Mouse (Mus musculus): Measurements from ENCODE around the gene Ankrd28. TPM values are rescaled to one million over a fixed set of nuclear protein-coding genes. Genes with fewer than 3 reads are reported as not detected.

Ankrd28 gene
- polyA plus RNA-seq, 1 experiment = 23.9 TPM

DNA sequence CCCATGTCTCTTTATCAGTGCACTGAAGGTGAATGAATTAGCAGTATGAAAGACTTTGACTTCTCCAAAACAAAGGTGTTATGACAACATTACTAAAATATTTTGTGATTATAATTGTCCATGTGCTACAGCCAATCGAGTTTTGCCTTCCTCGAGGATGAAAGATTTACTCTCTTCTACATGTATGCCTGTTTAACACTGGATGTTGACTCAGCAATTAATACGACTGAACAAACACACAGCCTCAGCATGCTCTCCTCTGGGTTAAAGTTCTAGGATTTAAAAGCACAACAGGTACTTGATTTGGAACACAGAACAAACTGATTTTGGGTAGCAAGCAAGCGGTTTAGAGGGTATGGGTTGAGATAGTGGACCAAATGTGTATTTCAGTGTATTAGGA lies 1.6 kb upstream of the Ankrd28 start:
- TF ChIP-seq POLR2A (IDR thresholded peaks at IDR 0.05; ENCODE audit: borderline replicate concordance, extremely low read depth, insufficient read depth, insufficient read length, poor library complexity, severe bottlenecking) (no peak), CTCF (IDR thresholded peaks at IDR 0.05; ENCODE audit: borderline replicate concordance, extremely low read depth, insufficient read depth, insufficient read length) (no peak)
- DNase-seq (ENCODE audit: low read depth) = peak; percentile 45

DNA sequence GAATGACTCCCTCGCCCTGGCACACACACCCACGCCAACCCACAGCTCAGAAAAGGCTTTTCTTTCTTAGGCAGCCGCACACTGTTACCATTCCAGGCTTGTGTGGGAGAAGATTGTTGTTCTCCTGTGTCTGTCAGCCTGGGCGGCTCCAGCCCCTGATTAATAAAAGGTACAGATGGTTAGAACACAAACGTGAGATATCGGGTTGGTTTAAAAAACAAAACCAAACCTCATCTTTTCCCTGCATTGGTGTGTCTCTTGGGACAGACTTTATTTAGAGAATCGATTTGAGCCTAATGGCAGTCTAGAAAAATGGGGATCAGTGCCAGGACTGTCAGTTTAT lies 890 bp upstream of the Ankrd28 start:
- DNase-seq (ENCODE audit: low read depth) = peak; percentile 67
- peak; percentile 4; the same call in 1 of the 2 replicates for TF ChIP-seq POLR2A (IDR thresholded peaks at IDR 0.05; ENCODE audit: borderline replicate concordance, extremely low read depth, insufficient read depth, insufficient read length, poor library complexity, severe bottlenecking)
- TF ChIP-seq CTCF (IDR thresholded peaks at IDR 0.05; ENCODE audit: borderline replicate concordance, extremely low read depth, insufficient read depth, insufficient read length) = no peak

DNA sequence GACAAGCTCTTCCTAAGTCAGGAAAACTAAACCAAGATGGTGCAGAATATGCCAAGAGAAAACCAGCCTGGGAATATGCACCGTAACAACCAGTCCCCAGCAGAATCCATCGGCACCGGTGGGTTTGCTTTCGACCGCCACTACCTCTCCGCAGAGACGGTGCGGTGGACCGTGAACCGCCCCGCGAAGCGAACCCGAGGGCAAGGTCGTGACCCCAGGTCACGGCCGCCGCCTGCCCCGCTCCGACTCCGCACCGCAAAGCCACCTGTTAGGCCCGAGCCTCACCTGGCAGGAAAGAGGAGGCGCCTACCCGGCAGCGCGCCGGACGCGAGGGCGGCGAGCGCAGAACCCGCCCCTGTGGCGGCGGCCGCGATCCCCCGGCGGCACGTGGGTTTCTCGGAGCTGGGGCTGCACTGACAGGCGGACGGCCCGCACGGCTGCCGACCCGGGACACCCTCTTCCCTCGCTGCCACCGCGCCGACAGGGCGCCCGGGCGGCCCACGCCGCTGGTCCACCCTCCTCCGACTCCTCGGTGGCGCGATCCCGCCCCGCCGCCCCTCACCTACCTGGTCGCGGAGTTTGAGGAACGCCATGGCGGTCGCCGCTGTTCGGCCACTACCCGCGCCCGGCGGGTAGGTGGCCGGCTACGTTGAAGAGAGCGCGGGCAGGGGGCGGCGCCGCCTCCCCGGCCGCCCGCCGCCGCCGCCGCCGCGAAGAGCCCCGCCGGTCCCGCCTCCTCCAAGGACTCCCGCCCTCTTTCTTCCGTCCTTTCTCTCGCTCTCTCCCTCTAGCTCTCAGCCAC lies 489 bp downstream of the Ankrd28 start:
- DNase-seq (ENCODE audit: low read depth) = peak; percentile 53
- TF ChIP-seq CTCF (IDR thresholded peaks at IDR 0.05; ENCODE audit: borderline replicate concordance, extremely low read depth, insufficient read depth, insufficient read length) = no peak
- no peak for TF ChIP-seq POLR2A (IDR thresholded peaks at IDR 0.05; ENCODE audit: borderline replicate concordance, extremely low read depth, insufficient read depth, insufficient read length, poor library complexity, severe bottlenecking)

DNA sequence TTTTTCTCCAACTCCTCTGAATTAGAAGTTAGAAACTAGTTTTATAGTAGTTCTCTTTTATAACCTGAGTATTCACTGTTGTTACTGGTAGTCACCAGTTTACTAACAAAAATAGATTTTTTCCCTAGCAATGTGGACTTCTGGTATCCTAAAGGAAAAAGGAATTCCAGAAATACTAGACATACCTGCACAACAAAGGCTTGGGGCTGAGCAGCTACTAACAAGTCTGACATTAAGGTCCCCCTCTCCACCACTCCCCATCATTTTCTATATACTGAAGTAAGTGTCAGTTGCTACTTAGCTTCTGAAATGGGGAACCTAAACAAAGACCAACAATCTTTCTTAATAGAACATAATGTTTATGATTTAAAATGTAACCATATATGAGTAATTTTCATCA lies 3.2 kb downstream of the Ankrd28 start:
- no peak for DNase-seq (ENCODE audit: low read depth)
- no peak for TF ChIP-seq CTCF (IDR thresholded peaks at IDR 0.05; ENCODE audit: borderline replicate concordance, extremely low read depth, insufficient read depth, insufficient read length)
- no peak for TF ChIP-seq POLR2A (IDR thresholded peaks at IDR 0.05; ENCODE audit: borderline replicate concordance, extremely low read depth, insufficient read depth, insufficient read length, poor library complexity, severe bottlenecking)

DNA sequence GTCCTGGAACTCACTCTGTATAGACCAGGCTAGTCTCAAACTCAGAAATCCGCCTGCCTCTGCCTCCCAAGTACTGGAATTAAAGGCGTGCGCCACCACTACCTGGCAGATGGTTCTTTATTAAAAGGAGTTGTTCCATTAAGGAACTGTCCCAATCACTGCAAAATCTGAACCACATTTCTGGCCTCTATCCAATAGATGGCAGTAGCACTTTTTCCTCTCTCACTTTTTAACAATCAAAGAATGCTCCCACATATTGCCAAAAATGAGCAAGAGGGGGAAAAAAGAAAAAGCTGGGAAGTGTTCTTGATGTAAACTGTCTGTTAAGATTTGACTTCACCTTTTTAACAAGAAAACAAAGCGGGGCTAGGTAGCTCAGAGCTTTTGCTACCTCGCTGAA lies 20.5 kb downstream of the Ankrd28 start:
- TF ChIP-seq CTCF (IDR thresholded peaks at IDR 0.05; ENCODE audit: borderline replicate concordance, extremely low read depth, insufficient read depth, insufficient read length) = no peak
- DNase-seq (ENCODE audit: low read depth) = no peak

DNA sequence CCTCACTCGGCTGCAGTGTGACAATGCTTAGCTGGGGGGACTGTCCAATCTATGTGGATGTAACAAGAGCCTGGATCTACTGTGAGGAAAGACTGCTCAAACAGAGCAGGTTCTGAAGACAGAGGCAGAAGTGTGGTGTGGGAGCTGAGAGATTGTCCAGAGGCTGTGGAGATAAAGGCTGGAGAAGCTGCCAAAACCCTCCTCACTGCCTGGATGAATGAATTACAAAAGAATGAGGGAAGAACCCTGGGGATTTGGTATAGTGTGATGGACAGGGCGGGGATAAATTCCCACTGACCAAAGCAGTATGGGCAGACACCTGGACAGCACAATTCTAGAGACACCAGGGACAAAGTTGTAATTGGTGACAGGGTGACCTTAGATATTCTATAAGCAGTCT lies 26.7 kb downstream of the Ankrd28 start:
- no peak for DNase-seq (ENCODE audit: low read depth)
- TF ChIP-seq POLR2A (IDR thresholded peaks at IDR 0.05; ENCODE audit: borderline replicate concordance, extremely low read depth, insufficient read depth, insufficient read length, poor library complexity, severe bottlenecking) (no peak), CTCF (IDR thresholded peaks at IDR 0.05; ENCODE audit: borderline replicate concordance, extremely low read depth, insufficient read depth, insufficient read length) (no peak)

DNA sequence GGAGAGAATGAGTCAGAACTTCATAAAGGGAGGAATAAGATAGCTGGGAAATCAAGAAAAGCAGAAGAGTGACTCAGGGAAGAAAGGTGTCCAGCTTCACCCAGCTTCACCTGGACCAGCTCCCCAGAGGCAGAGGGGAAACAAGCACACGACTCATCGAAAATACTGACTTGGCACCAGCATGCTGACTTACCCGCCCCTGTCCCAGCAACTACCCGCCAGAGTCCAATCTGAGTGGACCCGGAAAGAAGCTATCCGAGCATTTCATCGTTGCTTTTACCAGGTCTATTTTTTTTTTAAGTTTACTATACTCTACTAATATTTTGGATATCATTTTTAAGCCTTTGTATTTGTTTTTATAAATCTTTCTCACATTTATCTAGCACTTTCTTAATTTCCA lies 29.5 kb downstream of the Ankrd28 start:
- no peak for DNase-seq (ENCODE audit: low read depth)
- TF ChIP-seq POLR2A (IDR thresholded peaks at IDR 0.05; ENCODE audit: borderline replicate concordance, extremely low read depth, insufficient read depth, insufficient read length, poor library complexity, severe bottlenecking) (no peak), CTCF (IDR thresholded peaks at IDR 0.05; ENCODE audit: borderline replicate concordance, extremely low read depth, insufficient read depth, insufficient read length) (no peak)

DNA sequence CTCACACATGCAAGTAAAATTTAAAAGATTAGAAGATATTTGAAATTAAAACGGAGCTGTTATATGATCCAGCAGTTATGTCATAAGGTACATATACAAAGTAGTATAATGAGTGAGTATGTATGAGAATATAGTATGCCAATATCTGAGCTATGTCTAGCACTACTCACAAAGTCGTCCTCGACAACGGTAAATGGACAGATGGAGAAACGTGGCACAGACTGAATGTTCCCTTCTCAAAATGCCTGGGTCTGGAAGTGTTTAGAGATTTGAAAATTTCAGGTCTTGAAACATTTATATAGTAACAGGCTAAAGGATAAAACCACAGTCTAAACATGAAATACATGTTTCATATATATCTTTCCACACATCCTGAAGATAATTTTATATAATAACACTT lies 30.0 kb downstream of the Ankrd28 start:
- TF ChIP-seq CTCF (IDR thresholded peaks at IDR 0.05; ENCODE audit: borderline replicate concordance, extremely low read depth, insufficient read depth, insufficient read length) = no peak
- TF ChIP-seq POLR2A (IDR thresholded peaks at IDR 0.05; ENCODE audit: borderline replicate concordance, extremely low read depth, insufficient read depth, insufficient read length, poor library complexity, severe bottlenecking) = no peak
- DNase-seq (ENCODE audit: low read depth) = peak; percentile 30

DNA sequence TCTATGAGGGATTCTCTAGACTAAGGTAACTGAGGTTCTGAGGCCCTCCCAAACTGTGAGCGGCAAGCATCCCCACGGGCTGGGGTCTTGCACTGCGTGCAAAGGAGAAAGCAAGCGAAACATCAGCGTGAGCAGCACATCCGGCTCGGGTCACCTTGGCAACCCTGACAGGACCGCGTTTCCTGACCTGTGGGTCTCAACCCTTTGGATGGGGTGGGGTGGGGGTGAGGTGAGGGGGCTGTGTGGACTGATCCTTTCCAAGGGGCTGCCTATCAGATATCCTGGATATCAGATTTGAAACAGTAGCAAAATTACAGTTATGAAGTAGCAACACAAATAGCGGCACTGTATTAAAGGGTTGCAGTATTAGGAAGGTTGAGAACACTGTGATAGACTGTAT lies 31.5 kb downstream of the Ankrd28 start:
- no peak for TF ChIP-seq CTCF (IDR thresholded peaks at IDR 0.05; ENCODE audit: borderline replicate concordance, extremely low read depth, insufficient read depth, insufficient read length)
- no peak for TF ChIP-seq POLR2A (IDR thresholded peaks at IDR 0.05; ENCODE audit: borderline replicate concordance, extremely low read depth, insufficient read depth, insufficient read length, poor library complexity, severe bottlenecking)
- no peak for DNase-seq (ENCODE audit: low read depth)

DNA sequence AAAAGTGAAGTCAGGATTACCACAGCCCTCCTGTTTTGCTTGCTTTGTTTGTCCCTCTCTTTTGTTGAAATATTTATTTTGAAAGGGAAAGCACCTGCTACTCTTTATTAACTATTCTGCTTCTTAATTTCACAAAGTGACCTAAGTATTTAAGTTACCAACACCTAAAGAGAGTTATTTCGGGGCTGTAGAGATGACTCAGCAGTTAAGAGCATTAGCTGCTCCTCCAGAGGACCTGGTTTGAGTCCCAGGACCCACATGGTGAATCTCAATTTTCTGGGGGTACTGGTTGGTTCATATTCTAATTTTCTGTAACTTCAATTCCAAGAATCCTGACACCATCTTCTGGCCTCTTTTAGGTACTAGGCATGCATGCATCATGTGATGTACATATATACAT lies 34.9 kb downstream of the Ankrd28 start:
- DNase-seq (ENCODE audit: low read depth) = no peak
- no peak for TF ChIP-seq POLR2A (IDR thresholded peaks at IDR 0.05; ENCODE audit: borderline replicate concordance, extremely low read depth, insufficient read depth, insufficient read length, poor library complexity, severe bottlenecking)

DNA sequence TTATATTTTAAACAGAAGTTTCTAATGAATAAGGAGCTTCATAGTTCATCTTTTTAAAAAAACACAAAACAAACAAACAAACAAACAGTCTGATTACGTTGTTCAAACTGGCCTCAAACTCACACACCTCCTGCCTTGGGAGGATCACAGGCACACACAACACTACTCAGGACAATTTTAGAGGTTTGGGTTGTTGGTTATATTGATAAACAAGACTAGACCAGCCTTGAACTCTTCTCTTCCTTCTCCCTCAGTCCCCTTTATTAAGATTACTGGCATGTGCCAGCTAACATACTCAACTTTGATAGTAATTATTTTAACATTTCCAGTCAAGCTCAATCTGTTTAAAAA lies 35.7 kb downstream of the Ankrd28 start:
- no peak for TF ChIP-seq CTCF (IDR thresholded peaks at IDR 0.05; ENCODE audit: borderline replicate concordance, extremely low read depth, insufficient read depth, insufficient read length)
- TF ChIP-seq POLR2A (IDR thresholded peaks at IDR 0.05; ENCODE audit: borderline replicate concordance, extremely low read depth, insufficient read depth, insufficient read length, poor library complexity, severe bottlenecking) = no peak
- no peak for DNase-seq (ENCODE audit: low read depth)

DNA sequence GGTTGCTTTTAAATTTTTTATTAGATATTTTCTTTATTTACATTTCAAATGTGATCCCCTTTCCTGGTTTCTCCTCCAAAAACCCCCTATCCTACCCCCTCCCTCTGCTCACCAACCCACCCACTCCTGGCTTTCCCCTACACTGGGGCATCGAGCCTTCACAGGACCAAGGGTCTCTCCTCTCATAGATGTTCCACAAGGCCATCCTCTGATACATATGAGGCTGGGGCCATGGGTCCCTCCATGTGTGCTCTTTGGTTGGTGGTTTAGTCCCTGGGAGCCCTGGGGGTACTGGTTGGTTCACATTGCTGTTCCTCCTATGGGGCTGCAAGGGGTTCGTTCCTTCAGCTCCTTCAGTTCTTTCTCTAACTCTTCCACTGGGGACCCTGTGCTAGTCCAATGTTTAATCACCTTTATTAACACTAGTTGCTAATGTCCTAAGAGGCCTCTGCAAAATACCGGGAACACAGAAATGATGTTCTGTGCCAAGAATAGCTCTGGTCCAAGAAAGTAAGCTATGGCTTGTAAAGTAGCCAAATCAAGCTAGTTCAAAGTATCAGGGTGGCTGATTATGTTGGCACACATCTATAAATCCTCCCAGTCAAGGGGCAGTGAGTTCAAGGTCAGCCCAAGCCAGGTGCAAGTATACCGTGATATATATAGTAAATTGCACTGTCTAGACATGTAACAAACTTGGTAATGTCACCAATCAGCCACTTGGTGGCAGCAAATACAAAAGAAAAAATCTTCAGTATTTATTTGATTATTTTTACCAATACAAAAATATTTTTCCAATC lies 36.3 kb downstream of the Ankrd28 start:
- peak; percentile 60 for DNase-seq (ENCODE audit: low read depth)
- no peak for TF ChIP-seq POLR2A (IDR thresholded peaks at IDR 0.05; ENCODE audit: borderline replicate concordance, extremely low read depth, insufficient read depth, insufficient read length, poor library complexity, severe bottlenecking)
- TF ChIP-seq CTCF (IDR thresholded peaks at IDR 0.05; ENCODE audit: borderline replicate concordance, extremely low read depth, insufficient read depth, insufficient read length) = peak; percentile 14; the same call in 1 of the 2 replicates

All from brain, embryonic 14.5 days (tissue).